Mouse (Mus musculus): ENCODE data around the gene Snapc5. TPM values are rescaled to one million over a fixed set of nuclear protein-coding genes. Genes with fewer than 3 reads are reported as not detected.

Gene Snapc5
- total and polyA plus RNA-seq, 3 experiments = 16.7 to 38.2 (median 24.9) TPM

- in situ Hi-C loops (cut with MboI; ENCODE audit: low pct_ligation_motif_present, low pct_unique_long_range_greater_than_20kb, low sequenced_read_pairs) = no loop called here
- Histone ChIP-seq H3K36me3 (replicated peaks in 1 of 2; ENCODE audit: control insufficient read depth in 1 of 2, insufficient read depth in 1 of 2, low read length in 1 of 2) (peaks cover 39 to 89% of the 10 kb centered on the region in 2 experiments), H3K27me3 (replicated peaks) (no peaks in the 10 kb centered on the region), H3K4me2 (ENCODE audit: insufficient read depth, low read depth, poor library complexity, severe bottlenecking) (no peak overlapping the region), H3K4me3 (replicated peaks in 1 of 3; ENCODE audit: low read depth in 2 of 3, low read length in 2 of 3, poor library complexity in 1 of 3) (no peak overlapping the region), H3K4me1 (ENCODE audit: control insufficient read depth in 1 of 2, insufficient read depth in 2 of 2) (no peaks in the 10 kb centered on the region), H3K79me2 (replicated peaks; ENCODE audit: control insufficient read depth, extremely low read depth, insufficient read depth, poor library complexity, severe bottlenecking) (0 out of 2 replicates have a peak, but pooled peaks cover 1% of the 10 kb centered on the region), H3K27ac (ENCODE audit: insufficient read depth, low read depth) (no peak overlapping the region), H3K9me3 (replicated peaks; ENCODE audit: low read length) (no peaks in the 10 kb centered on the region), H3K9ac (ENCODE audit: insufficient read depth, low read depth) (no peak overlapping the region)
- dilution Hi-C loops (cut with MboI; ENCODE audit: extremely low pct_ligation_motif_present, extremely low pct_unique_long_range_greater_than_20kb, low sequenced_read_pairs) = no loop called here
- no peak for TF ChIP-seq USF2 (conservative IDR thresholded peaks at IDR 0.05; ENCODE audit: low read depth, low read length)
- TF ChIP-seq RAD21 (IDR thresholded peaks at IDR 0.05; ENCODE audit: low read depth, low read length) = no peak
- TF ChIP-seq MYC (IDR thresholded peaks at IDR 0.05; ENCODE audit: low read depth, low read length) = no peak
- TF ChIP-seq USF1 (IDR thresholded peaks at IDR 0.05; ENCODE audit: low read depth, low read length) = no peak
- TF ChIP-seq MAZ (IDR thresholded peaks at IDR 0.05; ENCODE audit: low read depth, low read length) = no peak
- no peak for TF ChIP-seq NRF1 (IDR thresholded peaks at IDR 0.05; ENCODE audit: low read depth, low read length)
- TF ChIP-seq ZKSCAN1 (IDR thresholded peaks at IDR 0.05; ENCODE audit: borderline replicate concordance, low read depth, low read length) = no peak
- no peak for TF ChIP-seq POLR2A (IDR thresholded peaks at IDR 0.05; ENCODE audit: low read depth, low read length)
- TF ChIP-seq MAX (IDR thresholded peaks at IDR 0.05; ENCODE audit: low read length) = no peak
- TF ChIP-seq SIN3A (IDR thresholded peaks at IDR 0.05; ENCODE audit: low read length) = no peak
- TF ChIP-seq EP300 (IDR thresholded peaks at IDR 0.05; ENCODE audit: low read length) = no peak
- TF ChIP-seq KAT2A (IDR thresholded peaks at IDR 0.05; ENCODE audit: insufficient replicate concordance, low read length) = no peak
- TF ChIP-seq ELF1 (IDR thresholded peaks at IDR 0.05; ENCODE audit: low read depth, low read length) = no peak
- TF ChIP-seq ZC3H11A (IDR thresholded peaks at IDR 0.05; ENCODE audit: low read depth, low read length) = no peak
- no peak for TF ChIP-seq POLR2AphosphoS2 (IDR thresholded peaks at IDR 0.05; ENCODE audit: low read depth, low read length)
- TF ChIP-seq PAX5 (IDR thresholded peaks at IDR 0.05; ENCODE audit: low read length) = no peak
- TF ChIP-seq TBP (conservative IDR thresholded peaks at IDR 0.05; ENCODE audit: low read depth, low read length) = no peak
- TF ChIP-seq TCF12 (IDR thresholded peaks at IDR 0.05; ENCODE audit: low read depth, low read length) = no peak
- TF ChIP-seq MXI1 (IDR thresholded peaks at IDR 0.05; ENCODE audit: low read depth, low read length) = no peak
- no peak for TF ChIP-seq ETS1 (conservative IDR thresholded peaks at IDR 0.05; ENCODE audit: low read depth, low read length)
- DNase-seq (ENCODE audit: extremely low read depth) = no peak
Measured at GRCm38 (mm10) chr9:64207509-64208084, 28.5 kb downstream of the Snapc5 start.

- H3K4me1 ChIP-seq (ENCODE audit: control insufficient read depth in 1 of 2, insufficient read depth in 2 of 2) = peaks cover 0 to 22% of the 10 kb centered on the region in 2 experiments; a peak in 2 of 4 replicates
- in situ Hi-C loops (cut with MboI; ENCODE audit: low pct_ligation_motif_present, low pct_unique_long_range_greater_than_20kb, low sequenced_read_pairs) = no loop called here
Measured at GRCm38 (mm10) chr9:64214452-64214851, 35.4 kb downstream of the Snapc5 start.

More at GRCm38 (mm10) chr9:64214452-64214851, 35.4 kb downstream of the Snapc5 start:
- Histone ChIP-seq H3K27ac (ENCODE audit: insufficient read depth, low read depth) (no peak overlapping the region), H3K27me3 (replicated peaks) (no peaks in the 10 kb centered on the region), H3K9me3 (replicated peaks; ENCODE audit: low read length) (no peaks in the 10 kb centered on the region), H3K4me3 (replicated peaks in 1 of 3; ENCODE audit: low read depth in 2 of 3, low read length in 2 of 3, poor library complexity in 1 of 3) (no peak overlapping the region), H3K9ac (ENCODE audit: insufficient read depth, low read depth) (no peak overlapping the region), H3K79me2 (replicated peaks; ENCODE audit: control insufficient read depth, extremely low read depth, insufficient read depth, poor library complexity, severe bottlenecking) (peaks cover 6% of the 10 kb centered on the region), H3K36me3 (replicated peaks in 1 of 2; ENCODE audit: control insufficient read depth in 1 of 2, insufficient read depth in 1 of 2, low read length in 1 of 2) (peaks cover 27 to 77% of the 10 kb centered on the region in 2 experiments), H3K4me2 (ENCODE audit: insufficient read depth, low read depth, poor library complexity, severe bottlenecking) (no peak overlapping the region)
- dilution Hi-C loops (cut with MboI; ENCODE audit: extremely low pct_ligation_motif_present, extremely low pct_unique_long_range_greater_than_20kb, low sequenced_read_pairs) = no loop called here
- no peak for DNase-seq (ENCODE audit: extremely low read depth)
- TF ChIP-seq MAFK (IDR thresholded peaks at IDR 0.05; ENCODE audit: insufficient replicate concordance, low read length) (no peak), ZNF384 (IDR thresholded peaks at IDR 0.05; ENCODE audit: low read depth, low read length) (no peak), POLR2A (IDR thresholded peaks at IDR 0.05; ENCODE audit: low read depth, low read length) (no peak), NRF1 (IDR thresholded peaks at IDR 0.05; ENCODE audit: low read depth, low read length) (no peak), MAX (IDR thresholded peaks at IDR 0.05; ENCODE audit: low read length) (no peak), GABPA (IDR thresholded peaks at IDR 0.05; ENCODE audit: insufficient replicate concordance, low read depth, low read length) (no peak), RCOR1 (conservative IDR thresholded peaks at IDR 0.05; ENCODE audit: low read depth, low read length) (no peak), TCF12 (IDR thresholded peaks at IDR 0.05; ENCODE audit: low read depth, low read length) (no peak), ETS1 (conservative IDR thresholded peaks at IDR 0.05; ENCODE audit: low read depth, low read length) (no peak), MXI1 (IDR thresholded peaks at IDR 0.05; ENCODE audit: low read depth, low read length) (no peak), EP300 (IDR thresholded peaks at IDR 0.05; ENCODE audit: low read length) (no peak), SMC3 (IDR thresholded peaks at IDR 0.05; ENCODE audit: low read depth, low read length) (no peak), MYC (IDR thresholded peaks at IDR 0.05; ENCODE audit: low read depth, low read length) (no peak)
